Mouse (Mus musculus) cerebellum, adult (tissue): ENCODE measurements at regions not wholly inside any gene's neighbourhood (a gene's known extent, or its start where the extent isn't known, plus 50 kb on each side); places are given as distances from the start of the nearest gene placed in this dataset.

Experiments used
- ATAC-seq: cut with Nextera tagmentation; 2 replicates; pipeline ENCODE4 v1.9.2; 2017; ENCODE audit warnings: mild to moderate bottlenecking, moderate library complexity, mixed read lengths; ENCODE audit not compliant: insufficient number of reproducible peaks, low FRiP score, low TSS enrichment

- ATAC-seq, result no peak
These were observed 51.2 kb upstream of the Fbxo11 start for GRCm38 (mm10) chr17:88116321-88116720.

DNA sequence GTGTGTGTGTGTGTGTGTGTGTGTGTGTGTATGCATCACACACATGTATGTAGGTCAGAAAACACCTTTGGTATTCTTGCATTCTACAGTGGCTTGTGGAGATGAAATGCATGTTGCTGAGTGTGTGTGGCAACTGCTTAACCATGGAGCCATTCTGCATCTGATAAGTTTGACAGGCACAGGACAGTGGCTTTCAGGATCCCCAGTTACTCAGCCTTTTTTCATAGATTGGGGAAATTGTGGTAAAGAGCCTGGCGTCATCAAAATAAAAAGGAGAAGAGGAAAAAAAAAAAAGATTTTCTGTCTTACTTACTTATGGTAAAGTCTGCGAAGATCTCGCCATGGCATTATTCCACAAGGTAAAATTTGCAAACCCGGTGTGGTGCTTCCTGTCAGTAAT lies 53.6 kb upstream of the Fbxo11 start:
- no peak for ATAC-seq

DNA sequence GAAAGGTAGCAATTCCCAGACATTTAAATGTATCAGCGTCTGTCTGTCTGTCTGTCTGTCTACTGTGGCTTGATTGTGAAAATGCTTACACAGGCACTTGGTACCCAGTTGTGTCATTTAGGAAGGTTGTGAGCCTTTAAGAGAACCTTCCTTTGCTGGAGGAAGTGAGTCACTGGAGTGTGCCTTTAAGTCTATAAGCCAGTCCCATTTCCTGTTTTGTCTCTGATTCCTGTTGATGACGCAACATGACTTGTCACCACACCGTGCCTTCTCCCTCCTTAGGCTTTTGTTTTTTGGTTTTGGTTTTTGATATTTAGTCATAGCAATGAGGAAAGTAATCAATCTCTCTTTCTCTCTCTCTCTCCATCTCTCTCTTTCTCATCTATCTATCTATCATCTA lies 58.6 kb upstream of the Fbxo11 start:
- ATAC-seq, result no peak

GRCm38 (mm10) chr17:88127126-88127525 lies 62.0 kb upstream of the Fbxo11 start:
- no peak for ATAC-seq

- ATAC-seq, result no peak
These were observed 66.2 kb upstream of the Fbxo11 start for GRCm38 (mm10) chr17:88131297-88131696.

DNA sequence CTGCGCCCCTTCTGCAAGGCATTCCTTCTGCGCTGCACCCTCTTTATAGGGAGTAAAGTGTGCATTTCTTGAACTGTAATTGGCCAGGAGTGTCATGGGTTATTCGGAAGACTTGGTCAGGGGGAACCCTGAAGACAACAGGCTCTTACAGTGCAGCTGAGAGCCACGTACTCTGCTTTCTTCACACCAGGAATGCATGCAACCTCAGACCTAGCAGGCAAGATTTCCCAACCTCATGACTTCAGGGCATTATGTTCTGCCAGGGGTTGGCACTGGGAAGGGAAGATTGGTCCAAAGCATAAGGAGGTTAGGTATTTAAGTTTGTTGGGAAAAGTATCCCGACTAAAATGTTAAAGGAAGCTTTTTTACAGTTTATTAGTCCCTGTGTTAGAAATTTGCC lies 66.9 kb upstream of the Fbxo11 start:
- ATAC-seq, result no peak

GRCm38 (mm10) chr17:88132601-88133346 lies 67.7 kb upstream of the Fbxo11 start:
- ATAC-seq, result no peak

DNA sequence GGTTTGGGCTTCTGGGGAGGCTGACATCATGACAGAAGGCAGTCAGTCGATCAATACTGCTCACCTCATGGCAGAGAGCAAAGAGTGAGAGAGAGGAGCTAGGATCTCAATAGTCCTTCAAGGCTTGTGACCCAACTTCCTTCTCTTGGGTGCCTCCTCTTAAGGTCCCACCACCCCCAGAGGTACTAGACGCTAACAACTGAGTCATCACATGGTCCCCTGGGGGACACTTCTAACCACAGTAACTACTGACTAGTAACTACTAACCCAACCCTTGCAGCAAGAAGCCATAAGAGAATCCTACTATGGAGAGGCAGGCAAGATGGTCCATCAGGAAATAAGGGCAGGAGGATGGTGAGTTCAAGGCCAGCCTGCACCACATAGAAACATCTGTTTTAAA lies 69.5 kb upstream of the Fbxo11 start:
- ATAC-seq, result no peak

DNA sequence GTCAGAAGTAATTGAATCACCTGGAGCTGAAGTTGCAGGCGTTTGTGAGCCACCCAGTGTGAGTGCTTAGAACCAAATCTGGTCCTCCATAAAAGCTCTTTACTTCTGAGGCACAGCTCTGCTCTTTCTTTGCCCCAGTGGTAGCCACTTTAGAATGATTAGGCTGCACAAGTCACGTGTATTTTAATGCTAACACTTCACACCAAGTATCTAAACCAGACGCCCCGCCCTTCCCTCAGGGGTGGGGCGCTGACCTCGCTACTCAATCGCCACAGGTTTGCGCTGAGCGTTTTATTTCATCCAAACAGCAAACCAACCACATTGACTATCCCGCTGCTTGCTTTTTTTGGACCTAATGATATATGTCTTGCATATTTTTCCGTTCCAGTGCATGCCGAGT lies 76.4 kb upstream of the Fbxo11 start:
- ATAC-seq, result no peak

- no peak for ATAC-seq
These were observed 76.9 kb upstream of the Fbxo11 start for GRCm38 (mm10) chr17:88142003-88142402.

DNA sequence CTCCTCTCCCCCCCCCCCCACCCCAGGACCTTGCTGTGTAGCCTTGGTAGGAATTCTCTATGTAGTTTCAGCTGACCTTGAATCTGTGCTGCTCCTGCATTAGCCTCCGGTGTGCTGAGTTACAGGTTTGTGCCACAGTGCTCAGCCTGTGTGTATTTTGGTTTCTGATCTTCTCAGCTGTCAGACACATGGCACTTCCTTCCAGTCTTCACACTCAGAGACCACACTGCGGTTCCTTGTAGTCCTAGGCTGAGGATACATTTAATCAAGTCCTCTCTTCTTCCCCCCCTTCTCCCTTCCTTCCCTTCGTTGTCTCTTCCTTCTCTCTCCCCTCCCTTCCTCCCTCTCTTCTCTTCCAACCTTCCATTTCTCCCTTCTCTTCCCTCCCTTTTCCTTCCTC lies 77.7 kb upstream of the Fbxo11 start:
- no peak for ATAC-seq

- ATAC-seq, result no peak
These were observed 78.4 kb upstream of the Fbxo11 start for GRCm38 (mm10) chr17:88143378-88143943.

- ATAC-seq, result no peak
These were observed 93.5 kb upstream of the Fbxo11 start for GRCm38 (mm10) chr17:88158550-88158949.

- ATAC-seq, result no peak
These were observed 94.1 kb upstream of the Fbxo11 start for GRCm38 (mm10) chr17:88159212-88159668.

GRCm38 (mm10) chr17:88159851-88160676 lies 95.0 kb upstream of the Fbxo11 start:
- no peak for ATAC-seq

DNA sequence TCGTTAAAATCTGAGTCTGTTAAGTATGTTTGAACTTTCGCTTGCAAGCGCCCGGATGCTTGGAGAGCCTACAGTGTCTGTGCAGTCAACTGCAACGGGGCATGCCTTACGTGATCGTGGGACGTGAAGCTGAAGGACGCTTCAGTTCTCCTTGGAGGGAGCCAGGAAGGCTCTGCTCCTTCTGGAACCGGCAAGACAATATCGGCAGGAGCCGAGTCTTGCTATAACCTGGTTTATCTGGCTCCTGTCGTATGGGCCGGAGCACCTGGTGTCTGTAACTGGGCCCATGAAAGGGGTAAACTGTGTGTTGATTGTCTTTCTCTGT lies 95.5 kb upstream of the Fbxo11 start:
- ATAC-seq, result no peak

DNA sequence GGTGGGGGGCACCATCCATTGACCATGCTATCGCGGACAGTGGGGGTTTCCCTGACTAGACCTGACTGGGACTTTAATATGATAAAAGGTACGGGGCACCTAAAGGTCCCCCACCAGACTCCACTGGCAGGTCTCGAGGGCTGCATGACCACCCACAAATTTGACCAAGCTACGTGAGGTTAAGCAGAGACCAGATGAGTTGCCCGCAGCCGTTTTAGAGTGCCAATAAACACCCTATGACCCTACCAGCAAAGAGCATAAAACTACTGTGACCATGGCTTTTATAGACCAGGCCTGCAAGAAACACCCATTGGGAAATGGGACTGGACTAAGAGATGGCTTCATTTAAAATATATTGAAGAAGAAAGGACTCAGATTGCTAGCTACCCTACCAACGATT lies 96.7 kb upstream of the Fbxo11 start:
- no peak for ATAC-seq

GRCm38 (mm10) chr17:88164805-88165204 lies 99.7 kb upstream of the Fbxo11 start:
- no peak for ATAC-seq

DNA sequence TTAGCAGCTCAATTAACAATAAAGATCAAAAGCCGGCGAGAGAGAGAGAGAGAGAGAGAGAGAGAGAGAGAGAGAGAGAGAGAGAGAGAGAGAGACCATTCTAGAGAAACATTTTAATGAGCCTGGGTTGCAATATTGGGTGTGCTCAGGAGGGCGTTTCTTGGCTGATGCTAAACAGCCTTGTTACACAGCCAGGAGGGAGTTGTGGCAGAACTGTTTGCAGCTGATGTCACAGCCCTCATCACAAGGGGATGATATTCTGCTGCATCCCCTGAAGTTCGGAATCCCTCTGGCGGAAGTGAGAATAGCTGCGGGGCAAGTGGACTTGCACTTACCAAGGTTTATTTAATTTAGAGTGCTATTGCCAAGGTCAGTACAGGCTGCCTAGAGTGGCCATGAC lies 100.7 kb upstream of the Fbxo11 start:
- no peak for ATAC-seq

DNA sequence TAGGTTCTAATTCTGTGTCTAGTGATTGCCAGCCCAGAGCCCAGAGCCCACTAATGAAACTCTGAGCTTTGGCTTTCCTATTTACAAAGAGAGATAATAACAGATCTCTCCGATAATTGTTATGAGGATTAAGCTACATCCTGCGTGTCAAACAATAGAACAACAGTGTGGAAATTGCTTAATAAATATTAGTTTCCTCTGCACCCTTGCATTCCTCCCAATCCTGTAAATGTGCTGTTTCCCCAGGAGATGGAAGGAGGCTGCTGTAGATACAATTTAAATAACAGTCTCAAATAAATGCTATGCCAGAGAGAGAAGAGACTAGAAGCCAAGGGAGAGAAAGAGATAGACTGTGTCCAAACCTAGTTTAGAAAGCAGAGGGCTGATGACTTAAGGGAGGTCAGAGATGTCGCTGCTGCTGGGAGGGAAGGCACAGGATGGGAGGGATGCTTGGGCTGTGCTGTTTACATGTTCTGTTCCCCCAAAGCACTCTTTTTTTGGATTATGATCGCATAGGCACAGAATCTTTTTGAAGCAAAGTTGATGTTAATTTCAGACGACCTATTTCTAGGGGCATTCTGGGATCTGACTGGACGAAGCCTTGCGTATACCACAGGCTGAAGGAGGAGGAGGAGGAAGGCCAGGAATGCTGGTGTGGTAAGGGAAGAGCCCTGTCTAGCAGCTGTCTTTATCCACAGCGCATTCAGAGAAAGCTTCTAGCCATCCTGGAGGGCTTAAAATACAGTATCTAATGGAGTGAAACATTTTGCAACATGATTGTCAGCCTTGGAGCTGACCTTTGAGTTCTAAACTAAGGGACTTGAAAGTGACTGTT lies 103.4 kb upstream of the Fbxo11 start:
- ATAC-seq, result no peak

GRCm38 (mm10) chr17:88171606-88172005 lies 106.5 kb upstream of the Fbxo11 start:
- no peak for ATAC-seq
